Mouse (Mus musculus): ENCODE data around the gene Pdcd6ip.

DNA sequence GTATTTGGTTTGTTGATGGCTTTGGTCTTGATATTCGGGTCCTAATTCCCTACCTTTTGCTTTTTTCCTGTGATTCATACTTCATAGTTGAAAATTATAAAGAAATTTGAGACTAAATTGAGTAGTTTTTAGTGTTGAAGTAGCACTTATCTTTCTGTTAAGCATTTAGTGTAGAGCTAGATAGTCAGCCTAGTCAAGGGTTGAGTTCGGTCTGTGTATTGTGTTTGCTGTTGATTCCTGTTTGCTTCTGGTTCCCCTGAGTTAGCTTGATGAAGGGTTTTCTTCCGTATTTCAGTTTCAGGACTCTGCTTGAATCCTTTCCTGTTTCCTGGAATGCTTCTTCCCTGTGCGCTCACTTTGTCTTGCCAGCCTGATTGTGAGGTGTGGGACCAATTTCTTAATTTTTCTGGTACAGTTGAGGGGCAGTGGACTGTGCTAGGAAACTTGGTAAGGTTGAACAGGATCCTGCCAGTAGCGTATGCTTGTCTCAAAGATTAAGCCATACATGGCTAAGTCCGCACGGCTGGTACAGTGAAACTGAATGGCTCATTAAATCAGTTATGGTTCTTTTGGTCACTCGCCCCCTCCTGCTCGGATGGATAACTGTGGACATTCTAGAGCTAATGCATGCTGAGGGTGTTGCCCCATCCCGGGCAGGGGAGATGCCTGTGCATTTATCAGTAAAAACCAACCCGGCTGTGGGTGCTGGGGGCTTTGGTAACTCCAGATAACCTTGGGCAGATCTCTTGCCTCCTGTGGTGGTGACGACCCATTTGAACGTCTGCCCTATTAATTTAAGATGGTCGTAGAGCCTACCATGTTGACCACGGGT is 48.0 kb upstream of the Pdcd6ip start:
- TF ChIP-seq CTCF (conservative IDR thresholded peaks at IDR 0.05; ENCODE audit: insufficient read depth, insufficient read length, low read depth, low read length) = no peak
- TF ChIP-seq POLR2A (IDR thresholded peaks at IDR 0.05; ENCODE audit: low read depth, low read length) = no peak

Data from kidney, adult 2 months (tissue).